Mouse (Mus musculus) heart, postnatal 0 days (tissue): Measurements from ENCODE around the gene Casq1. TPM values are rescaled to one million over a fixed set of nuclear protein-coding genes. Genes with fewer than 3 reads are reported as not detected.

Experiments
- ATAC-seq: fragments of 200-750 bp; cut with Nextera tagmentation; 2 replicates; pipeline ENCODE4 v1.8.0; 2017; ENCODE audit warnings: low read depth, moderate number of reproducible peaks, moderate library complexity; ENCODE audit not compliant: insufficient read depth
- DNase-seq: peaks from one replicate; pipeline ENCODE4 v3.0.0-alpha.2; 2016; ENCODE audit warnings: low spot score
- H3K27ac ChIP-seq: fragments of 300-500 bp; sonication (generic); 2 replicates; pipeline ENCODE4 v1.5.1; 2014; ENCODE audit warnings: low read depth, mild to moderate bottlenecking
- H3K27me3 ChIP-seq: fragments of 300-500 bp; sonication (generic); 2 replicates; pipeline ENCODE4 v1.6.1; 2014; ENCODE audit warnings: low read length, mixed read lengths; ENCODE audit not compliant: control insufficient read depth, insufficient read depth
- H3K36me3 ChIP-seq: fragments of 300-500 bp; sonication (generic); replicated peaks from 2 replicates; pipeline ENCODE4 v1.6.1; 2014; ENCODE audit warnings: low read length, mixed read lengths; ENCODE audit not compliant: control insufficient read depth, insufficient read depth
- H3K4me1 ChIP-seq: fragments of 300-500 bp; sonication (generic); 2 replicates; pipeline ENCODE4 v1.6.1; 2014; ENCODE audit warnings: antibody characterized with exemption; ENCODE audit not compliant: control insufficient read depth, insufficient read depth
- H3K4me2 ChIP-seq: fragments of 300-500 bp; sonication (generic); 2 replicates; pipeline ENCODE4 v1.6.1; 2014; ENCODE audit warnings: low read depth, mild to moderate bottlenecking, low read length, moderate library complexity
- H3K4me3 ChIP-seq: fragments of 300-500 bp; sonication (generic); 2 replicates; pipeline ENCODE4 v1.5.1; 2014; ENCODE audit warnings: low read depth, low read length
- H3K9ac ChIP-seq: fragments of 300-500 bp; sonication (generic); replicated peaks from 2 replicates; pipeline ENCODE4 v1.6.1; 2014; ENCODE audit warnings: low read depth, low read length, mixed read lengths
- H3K9me3 ChIP-seq: fragments of 300-500 bp; sonication (generic); replicated peaks from 2 replicates; pipeline ENCODE4 v1.6.1; 2016; ENCODE audit warnings: low read length; ENCODE audit not compliant: control insufficient read depth
- CTCF ChIP-seq: IDR thresholded peaks from 2 replicates; pipeline ENCODE4 v1.5.1; 2016; ENCODE audit warnings: antibody characterized with exemption, control low read depth, low read depth
- EP300 ChIP-seq: IDR thresholded peaks from 2 replicates; pipeline ENCODE4 v1.6.1; 2016; ENCODE audit warnings: antibody characterized with exemption, low read depth
- WGBS: fragments of 180-500 bp; shearing (Covaris S2); extraction: QIAGEN DNeasy Blood & Tissue Kit; methylation state at CpG from one replicate; pipeline ENCODE4 v1.1.7; 2014; 5-methylcytosine and 5-hydroxymethylcytosine counted together
- polyA plus RNA-seq: library from polyadenylated mRNA; unstranded; fragments of >200 nt; fragmentation: Nextera tagmentation; extraction: Ambion mirVana; gene quantifications from 2 replicates; pipeline ENCODE4 v1.2.1, GENCODE M21; 2015
- total RNA-seq: library from RNA; depleted of rRNA; stranded (reverse); fragments of >200 nt; gene quantifications from 2 replicates; pipeline ENCODE4 v1.2.3, GENCODE M21; 2014; ENCODE audit warnings: low replicate concordance

Casq1 gene
- total and polyA plus RNA-seq, 2 experiments from 2014 or later, result 61.2 to 65.0 TPM

DNA sequence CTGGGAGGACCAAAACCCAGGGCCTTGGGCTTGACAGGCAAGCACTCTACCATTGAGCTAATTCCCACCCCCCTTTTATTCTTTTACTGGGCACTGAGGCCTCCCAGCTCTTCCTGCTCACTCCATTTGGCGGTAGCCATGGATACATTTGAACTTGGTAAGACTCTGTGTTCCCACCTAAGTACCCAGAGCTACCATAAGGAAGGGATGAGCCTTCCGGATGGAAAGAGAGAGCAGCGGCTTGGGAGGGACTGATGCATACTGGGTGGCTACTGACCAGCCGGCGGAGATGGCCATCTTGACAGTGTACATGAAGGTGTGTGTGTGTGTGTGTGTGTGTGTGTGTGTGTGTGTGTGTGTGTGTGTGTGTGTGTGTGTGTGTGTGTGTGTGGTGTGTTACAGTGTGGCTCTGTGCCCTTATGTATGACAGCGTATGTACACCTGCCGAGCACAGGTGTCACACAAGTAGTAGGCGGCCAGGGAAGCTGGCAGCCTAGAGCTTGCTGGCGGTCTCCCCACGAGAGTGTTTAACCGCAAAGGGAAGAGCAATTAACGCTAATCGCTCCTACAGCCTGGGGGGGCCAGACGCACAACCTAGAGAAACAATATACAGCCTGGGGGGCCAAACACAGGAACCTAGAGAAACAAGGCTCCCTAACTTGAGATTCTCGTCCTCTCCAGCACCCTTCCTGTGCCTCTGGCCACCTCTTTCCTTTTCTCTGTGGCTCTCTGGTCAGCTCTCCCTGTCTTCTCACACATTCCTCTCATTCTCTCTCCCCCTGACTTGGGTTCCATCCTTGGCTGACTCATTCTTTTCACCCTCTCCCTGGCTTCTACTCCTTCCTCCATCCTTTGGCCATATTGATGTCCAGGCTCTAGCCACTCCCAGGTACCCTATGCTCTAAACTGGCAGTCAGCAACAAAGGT is 14.6 kb downstream of the Casq1 start:
- H3K4me2 ChIP-seq, result peak overlapping the region; percentile 81
- H3K27me3 ChIP-seq, result no peaks in the 10 kb centered on the region
- no peaks in the 10 kb centered on the region for H3K9me3 ChIP-seq
- peak overlapping the region; percentile 88 for H3K9ac ChIP-seq
- peaks cover 12% of the 10 kb centered on the region for H3K36me3 ChIP-seq
- peak overlapping the region; percentile 85 for H3K4me3 ChIP-seq
- H3K27ac ChIP-seq, result peak overlapping the region; percentile 95
- no peak for ATAC-seq
- DNase-seq, result no peak
- peaks cover 55% of the 10 kb centered on the region for H3K4me1 ChIP-seq
- WGBS, result 52% methylated on average over 15 of the region's 15 CpGs
- no peak for TF ChIP-seq CTCF
- no peak for TF ChIP-seq EP300

DNA sequence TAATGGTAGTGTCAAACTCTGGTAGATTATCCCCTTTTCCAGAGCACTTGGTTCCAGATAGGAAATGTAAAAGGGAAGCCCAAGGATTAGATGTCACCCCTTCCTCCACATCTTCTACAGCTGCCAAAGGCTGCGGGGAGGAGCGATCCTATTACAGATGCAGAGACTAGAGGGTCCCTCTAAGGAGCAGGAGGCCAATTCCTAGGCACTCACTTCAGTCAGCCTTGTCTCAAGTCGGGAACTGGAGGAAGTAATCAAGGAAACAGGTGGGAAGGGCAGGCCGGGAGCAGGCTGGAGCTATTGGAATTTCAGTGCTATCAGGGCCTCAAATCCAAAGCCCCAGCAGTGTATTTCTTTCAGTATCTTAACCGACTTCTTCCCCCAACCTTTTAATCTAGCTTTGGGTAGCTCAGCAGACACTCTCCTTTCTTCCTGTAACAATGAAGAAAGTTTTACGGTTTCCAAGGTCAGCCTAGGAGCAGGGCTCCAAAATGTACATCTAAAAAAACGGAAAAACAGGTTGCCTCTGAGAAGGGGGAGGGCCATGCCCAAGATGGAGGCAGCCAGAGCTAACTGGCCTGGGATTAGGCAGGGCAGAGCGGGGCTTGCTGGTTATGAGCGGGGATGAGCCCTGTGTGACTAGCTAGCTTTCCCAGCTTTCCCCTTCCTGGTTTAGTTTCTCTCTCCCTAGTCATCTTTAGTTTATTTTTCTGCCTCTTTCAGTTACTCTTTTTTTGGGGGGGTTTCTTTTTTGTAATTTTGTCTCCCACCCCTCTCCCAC is 15.4 kb downstream of the Casq1 start:
- WGBS, result 26% methylated on average over 9 of the region's 9 CpGs
- ATAC-seq, result no peak
- TF ChIP-seq CTCF (no peak), EP300 (no peak)
- Histone ChIP-seq H3K9me3 (no peaks in the 10 kb centered on the region), H3K9ac (0 out of 2 replicates have a peak overlapping the region, but pooled peaks have one; percentile 5), H3K36me3 (peaks cover 20% of the 10 kb centered on the region), H3K4me2 (peak overlapping the region; percentile 81), H3K27me3 (no peaks in the 10 kb centered on the region), H3K27ac (peak overlapping the region; percentile 95), H3K4me1 (peaks cover 55% of the 10 kb centered on the region), H3K4me3 (no peak overlapping the region)
- DNase-seq, result no peak

DNA sequence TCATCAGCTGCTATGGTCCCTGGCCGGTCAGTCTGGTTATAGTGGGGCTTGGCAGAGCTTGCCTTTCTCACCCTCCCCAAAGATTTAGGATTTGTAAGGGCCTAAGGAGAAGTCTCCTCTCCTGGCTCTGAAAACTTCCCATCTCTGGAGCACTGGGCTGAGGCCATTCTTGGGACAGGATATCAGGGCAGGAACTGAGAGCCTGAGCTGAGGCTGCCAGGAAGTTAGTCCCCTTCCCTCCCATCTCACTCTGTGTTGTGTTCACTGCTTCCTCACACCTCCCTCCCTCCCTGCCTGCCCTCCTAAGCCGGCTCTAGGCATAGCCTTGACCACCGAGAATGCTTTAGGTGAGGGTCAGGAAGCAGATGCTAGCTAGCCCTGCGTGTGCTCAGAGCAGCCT is 16.1 kb downstream of the Casq1 start:
- H3K4me2 ChIP-seq, result peak overlapping the region; percentile 81

GRCm38 (mm10) chr1:172202894-172203522 is 16.7 kb downstream of the Casq1 start:
- Histone ChIP-seq H3K27me3 (no peaks in the 10 kb centered on the region), H3K9ac (0 out of 2 replicates have a peak overlapping the region, but pooled peaks have one; percentile 32), H3K27ac (peak overlapping the region; percentile 95), H3K4me2 (peak overlapping the region; percentile 81), H3K4me1 (peaks cover 55% of the 10 kb centered on the region), H3K4me3 (no peak overlapping the region), H3K9me3 (no peaks in the 10 kb centered on the region), H3K36me3 (peaks cover 31% of the 10 kb centered on the region)
- ATAC-seq (no peak), DNase-seq (no peak)
- WGBS, result 34% methylated on average over 2 of the region's 2 CpGs
- no peak for TF ChIP-seq CTCF
- TF ChIP-seq EP300, result no peak

More for the DNA sequence above, 16.1 kb downstream of the Casq1 start:
- TF ChIP-seq EP300 (no peak), CTCF (no peak)
- peak overlapping the region; percentile 95 for H3K27ac ChIP-seq
- 0 out of 2 replicates have a peak overlapping the region, but pooled peaks have one; percentile 5 for H3K9ac ChIP-seq
- no peak overlapping the region for H3K4me3 ChIP-seq
- peaks cover 26% of the 10 kb centered on the region for H3K36me3 ChIP-seq
- WGBS, result 13% methylated on average over 4 of the region's 4 CpGs
- no peaks in the 10 kb centered on the region for H3K9me3 ChIP-seq
- DNase-seq, result no peak
- peaks cover 55% of the 10 kb centered on the region for H3K4me1 ChIP-seq
- H3K27me3 ChIP-seq, result no peaks in the 10 kb centered on the region
- ATAC-seq, result no peak
